Mouse (Mus musculus) erythroblast, embryonic 14.5 days (primary cell): ENCODE data around the gene Usp4. TPM values are rescaled to one million over a fixed set of nuclear protein-coding genes. Genes with fewer than 3 reads are reported as not detected.

Source experiments
- H3K27me3 ChIP-seq: 2 replicates; pipeline ENCODE4 v1.6.1; 2012; ENCODE audit warnings: inconsistent platforms; ENCODE audit not compliant: control insufficient read depth
- H3K36me3 ChIP-seq: 2 replicates; pipeline ENCODE4 v1.6.1; 2012; ENCODE audit warnings: mild to moderate bottlenecking, inconsistent platforms; ENCODE audit not compliant: control insufficient read depth
- H3K4me1 ChIP-seq: 2 replicates; pipeline ENCODE4 v1.6.1; 2012; ENCODE audit warnings: inconsistent platforms; ENCODE audit not compliant: control insufficient read depth
- H3K4me3 ChIP-seq: replicated peaks from 2 replicates; pipeline ENCODE3; 2012; ENCODE audit warnings: moderate library complexity, mild to moderate bottlenecking, inconsistent platforms
- H3K9me3 ChIP-seq: 2 replicates; pipeline ENCODE4 v1.6.1; 2012; ENCODE audit warnings: low read length, inconsistent platforms, mixed read lengths; ENCODE audit not compliant: control insufficient read depth
- GATA1 ChIP-seq: IDR thresholded peaks from 2 replicates; pipeline ENCODE4 v1.6.1; 2012; ENCODE audit warnings: low read length, inconsistent platforms, mixed read lengths
- TAL1 ChIP-seq: IDR thresholded peaks from 3 replicates; pipeline ENCODE4 v1.6.1; 2012; ENCODE audit warnings: low read length, inconsistent platforms, mixed read lengths
- polyA plus RNA-seq: library from polyadenylated mRNA; stranded (reverse); fragments of >175 nt; gene quantifications from 2 replicates; pipeline ENCODE4 v1.2.3, GENCODE M21; 2012

Gene Usp4
- polyA plus RNA-seq = 16.0 and 23.8 TPM in 2 replicates

- Histone ChIP-seq H3K4me3 (peak within 1 kb of the TSS; percentile 74), H3K36me3 (peaks cover 61% of the 10 kb centered on the region), H3K9me3 (peaks cover 5% of the 10 kb centered on the region), H3K4me1 (peaks cover 79% of the 10 kb centered on the region), H3K27me3 (no peaks in the 10 kb centered on the region)
- TF ChIP-seq TAL1 (no peak), GATA1 (no peak)
These were observed at the start of gene Usp4 for GRCm38 (mm10) chr9:108347540-108348289. TSS of gene Usp4 (plus strand) at chr9:108347853.

- Histone ChIP-seq H3K4me1 (peaks cover 34% of the 10 kb centered on the region), H3K4me3 (no peak overlapping the region), H3K9me3 (no peaks in the 10 kb centered on the region), H3K27me3 (peaks cover 2% of the 10 kb centered on the region; the same call in 1 of the 2 replicates), H3K36me3 (peaks cover 35% of the 10 kb centered on the region)
- TF ChIP-seq GATA1 (no peak), TAL1 (no peak)
These were observed 45.8 kb upstream of the Usp4 start for GRCm38 (mm10) chr9:108301853-108302252.

GRCm38 (mm10) chr9:108304716-108305115, 42.9 kb upstream of the Usp4 start:
- peaks cover 50% of the 10 kb centered on the region for H3K4me1 ChIP-seq
- TF ChIP-seq GATA1 (no peak), TAL1 (no peak)
- H3K36me3 ChIP-seq = peaks cover 50% of the 10 kb centered on the region

GRCm38 (mm10) chr9:108305170-108305569, 42.5 kb upstream of the Usp4 start:
- H3K36me3 ChIP-seq = peaks cover 55% of the 10 kb centered on the region
- H3K4me1 ChIP-seq = peaks cover 55% of the 10 kb centered on the region
- H3K27me3 ChIP-seq = no peaks in the 10 kb centered on the region
- no peaks in the 10 kb centered on the region for H3K9me3 ChIP-seq
- TF ChIP-seq GATA1 (no peak), TAL1 (no peak)
- H3K4me3 ChIP-seq = peak overlapping the region; percentile 83

More at GRCm38 (mm10) chr9:108304716-108305115, 42.9 kb upstream of the Usp4 start:
- Histone ChIP-seq H3K27me3 (no peaks in the 10 kb centered on the region), H3K9me3 (no peaks in the 10 kb centered on the region), H3K4me3 (peak overlapping the region; percentile 83)

GRCm38 (mm10) chr9:108305629-108306520, 41.8 kb upstream of the Usp4 start, which contains the start of the genes Rhoa and Tcta:
TSS of gene Rhoa (plus strand) at chr9:108306129.
TSS of gene Tcta (minus strand) at chr9:108306160.
- TF ChIP-seq GATA1 (no peak; the same call in 1 of the 2 replicates), TAL1 (no peak)
- H3K27me3 ChIP-seq = no peaks in the 10 kb centered on the region
- peaks cover 56% of the 10 kb centered on the region for H3K4me1 ChIP-seq
- peak within 1 kb of the TSS; percentile 83 for H3K4me3 ChIP-seq
- no peaks in the 10 kb centered on the region for H3K9me3 ChIP-seq
- H3K36me3 ChIP-seq = peaks cover 56% of the 10 kb centered on the region

GRCm38 (mm10) chr9:108306571-108306980, 41.1 kb upstream of the Usp4 start:
- Histone ChIP-seq H3K36me3 (peaks cover 58% of the 10 kb centered on the region), H3K9me3 (no peaks in the 10 kb centered on the region), H3K4me1 (peaks cover 58% of the 10 kb centered on the region), H3K27me3 (no peaks in the 10 kb centered on the region), H3K4me3 (peak overlapping the region; percentile 83)
- no peak for TF ChIP-seq TAL1
- TF ChIP-seq GATA1 = no peak

GRCm38 (mm10) chr9:108307021-108307807, 40.4 kb upstream of the Usp4 start:
- TF ChIP-seq TAL1 (no peak), GATA1 (no peak)
- Histone ChIP-seq H3K9me3 (no peaks in the 10 kb centered on the region), H3K27me3 (no peaks in the 10 kb centered on the region), H3K36me3 (peaks cover 61% of the 10 kb centered on the region), H3K4me1 (peaks cover 64% of the 10 kb centered on the region), H3K4me3 (peak overlapping the region; percentile 83)

GRCm38 (mm10) chr9:108308141-108308540, 39.5 kb upstream of the Usp4 start:
- peaks cover 60% of the 10 kb centered on the region for H3K36me3 ChIP-seq
- peaks cover 59% of the 10 kb centered on the region for H3K4me1 ChIP-seq
- no peak for TF ChIP-seq TAL1
- no peaks in the 10 kb centered on the region for H3K9me3 ChIP-seq
- H3K27me3 ChIP-seq = no peaks in the 10 kb centered on the region
- peak overlapping the region; percentile 83 for H3K4me3 ChIP-seq
